Mouse (Mus musculus) lung, adult 2 months (tissue): ENCODE measurements around the gene Zxdb.
"Not testable (repeated sequence)": the region's sequence is repeated elsewhere in the genome, so short reads cannot be mapped to it uniquely, and the experiment has no call there.

Experiments used
- CTCF ChIP-seq: fragments of 200-500 bp; IDR thresholded peaks from 2 replicates; pipeline ENCODE4 v1.5.1; 2011; ENCODE audit warnings: mild to moderate bottlenecking, low read length, control low read depth; ENCODE audit not compliant: insufficient read depth
- POLR2A ChIP-seq: fragments of 200-500 bp; IDR thresholded peaks from 2 replicates; pipeline ENCODE4 v1.6.1; 2011; ENCODE audit warnings: low read depth, mild to moderate bottlenecking, control low read depth, low read length, borderline replicate concordance; ENCODE audit errors: extremely low read depth

- TF ChIP-seq POLR2A, CTCF: not testable (repeated sequence)
Measured at GRCm38 (mm10) chrX:94706676-94707075, 17.7 kb upstream of the Zxdb start.
